Mouse (Mus musculus): ENCODE measurements around the gene Sap18b. TPM values are rescaled to one million over a fixed set of nuclear protein-coding genes. Genes with fewer than 3 reads are reported as not detected.

The Sap18b gene
- polyA plus RNA-seq, 1 experiment, result 157 TPM

DNA sequence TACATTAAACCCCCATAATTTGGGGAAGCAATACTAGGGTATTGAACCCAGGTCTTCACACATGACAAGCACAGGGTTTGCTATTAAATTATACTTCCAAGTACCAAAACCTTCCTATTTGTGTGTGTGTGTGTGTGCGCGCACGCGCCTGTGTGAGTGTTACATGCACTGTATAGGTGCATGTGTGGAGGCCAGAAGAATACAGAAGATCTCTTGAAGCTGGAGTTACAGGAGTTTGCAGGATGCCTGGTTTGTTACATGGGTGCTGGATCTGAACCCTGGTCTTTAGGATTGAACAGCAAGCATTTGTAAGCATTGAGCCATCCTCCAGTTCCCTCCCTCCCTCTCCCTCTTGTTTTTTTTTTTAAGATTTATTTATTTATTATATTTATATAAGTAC lies 14.1 kb downstream of the Sap18b start:
- Histone ChIP-seq H3ac (ENCODE audit: control insufficient read depth, insufficient read length) (no peak overlapping the region), H3K36me3 (ENCODE audit: control insufficient read depth, insufficient read depth) (peaks cover 38% of the 10 kb centered on the region), H3K79me2 (ENCODE audit: control insufficient read depth, insufficient read depth) (no peaks in the 10 kb centered on the region), H3K4me3 (no peak overlapping the region), H3K27me3 (ENCODE audit: control insufficient read depth, insufficient read depth, insufficient read length) (no peaks in the 10 kb centered on the region), H3K4me2 (ENCODE audit: low read depth) (no peak overlapping the region)
- TF ChIP-seq CEBPB (IDR thresholded peaks at IDR 0.05; ENCODE audit: insufficient read depth, poor library complexity, severe bottlenecking) (no peak), TCF12 (IDR thresholded peaks at IDR 0.05; ENCODE audit: insufficient read depth, poor library complexity, severe bottlenecking) (no peak), POLR2AphosphoS2 (IDR thresholded peaks at IDR 0.05; ENCODE audit: insufficient read length, low read depth) (no peak), SRF (IDR thresholded peaks at IDR 0.05; ENCODE audit: control insufficient read depth, insufficient read length, low read depth) (no peak), MYOD1 (IDR thresholded peaks at IDR 0.05; ENCODE audit: control insufficient read depth in 1 of 3, insufficient read length in 2 of 3, low read depth in 2 of 3) (no peak), MYOG (IDR thresholded peaks at IDR 0.05; ENCODE audit: control insufficient read depth in 1 of 3, insufficient read depth in 1 of 3, insufficient read length in 2 of 3, low read depth in 2 of 3) (no peak), MAX (IDR thresholded peaks at IDR 0.05; ENCODE audit: low read depth) (no peak), E2F4 (IDR thresholded peaks at IDR 0.05; ENCODE audit: insufficient read depth) (no peak), REST (IDR thresholded peaks at IDR 0.05; ENCODE audit: insufficient read depth, insufficient read length) (no peak), TCF3 (IDR thresholded peaks at IDR 0.05; ENCODE audit: insufficient read length, low read depth) (no peak), POLR2A (IDR thresholded peaks at IDR 0.05; ENCODE audit: insufficient read length, low read depth) (no peak), USF1 (IDR thresholded peaks at IDR 0.05; ENCODE audit: low read depth) (no peak)

- Histone ChIP-seq H3K4me2 (ENCODE audit: low read depth) (no peak overlapping the region), H3K27me3 (ENCODE audit: control insufficient read depth, insufficient read depth, insufficient read length) (no peaks in the 10 kb centered on the region), H3K4me3 (no peak overlapping the region), H3K79me2 (ENCODE audit: control insufficient read depth, insufficient read depth) (no peaks in the 10 kb centered on the region), H3ac (ENCODE audit: control insufficient read depth, insufficient read length) (no peak overlapping the region), H3K36me3 (ENCODE audit: control insufficient read depth, insufficient read depth) (peaks cover 53% of the 10 kb centered on the region)
- TF ChIP-seq POLR2AphosphoS2 (IDR thresholded peaks at IDR 0.05; ENCODE audit: insufficient read length, low read depth) (peak; percentile 11), MYOG (IDR thresholded peaks at IDR 0.05; ENCODE audit: control insufficient read depth in 1 of 3, insufficient read depth in 1 of 3, insufficient read length in 2 of 3, low read depth in 2 of 3) (no peak)
These were observed 16.3 kb downstream of the Sap18b start for GRCm38 (mm10) chr8:95841436-95841835.

DNA sequence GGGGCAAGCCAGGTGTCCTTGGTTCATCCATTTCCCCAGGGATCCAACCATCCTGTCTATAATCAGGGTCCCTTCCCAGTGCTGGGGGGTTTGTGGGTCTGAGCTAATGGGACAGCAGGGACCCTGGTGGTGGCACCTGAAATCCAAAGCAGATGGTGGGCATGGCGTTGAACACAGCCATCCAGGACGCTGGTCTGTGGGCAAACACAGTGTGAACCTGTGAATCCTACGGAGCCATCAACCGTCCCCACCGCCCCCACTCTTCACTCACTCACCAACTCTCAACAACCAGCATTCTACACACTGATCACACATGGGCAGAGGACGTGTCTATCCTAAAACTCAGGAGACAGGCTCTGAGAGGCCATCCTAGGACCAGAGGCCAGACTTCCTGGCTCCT lies 18.8 kb downstream of the Sap18b start:
- Histone ChIP-seq H3K36me3 (ENCODE audit: control insufficient read depth, insufficient read depth) (peaks cover 63% of the 10 kb centered on the region), H3ac (ENCODE audit: control insufficient read depth, insufficient read length) (no peak overlapping the region), H3K79me2 (ENCODE audit: control insufficient read depth, insufficient read depth) (peaks cover 6% of the 10 kb centered on the region), H3K4me3 (no peak overlapping the region), H3K27me3 (ENCODE audit: control insufficient read depth, insufficient read depth, insufficient read length) (no peaks in the 10 kb centered on the region), H3K4me2 (ENCODE audit: low read depth) (no peak overlapping the region)
- TF ChIP-seq REST (IDR thresholded peaks at IDR 0.05; ENCODE audit: insufficient read depth, insufficient read length), result no peak

DNA sequence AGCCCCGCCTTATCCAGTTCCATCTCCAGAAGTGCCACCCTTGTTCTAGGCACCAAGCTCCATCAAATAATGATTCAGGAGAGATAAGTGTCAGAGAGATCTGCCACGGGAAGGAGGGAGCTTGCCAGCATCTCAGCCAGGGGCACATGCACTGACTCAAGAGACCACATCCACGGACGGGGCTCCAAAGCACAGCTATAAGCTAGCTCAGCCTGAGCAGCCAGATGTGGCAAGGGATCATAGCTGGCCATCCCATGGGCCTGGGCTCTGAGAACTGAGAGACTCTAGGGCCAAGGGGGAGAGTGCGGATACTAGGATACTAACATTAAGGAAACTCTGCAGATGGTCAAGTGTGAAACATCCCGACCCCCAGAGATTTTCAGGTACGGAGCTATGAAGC lies 19.9 kb downstream of the Sap18b start:
- no peak for TF ChIP-seq E2F4 (IDR thresholded peaks at IDR 0.05; ENCODE audit: insufficient read depth)
- no peak for TF ChIP-seq SRF (IDR thresholded peaks at IDR 0.05; ENCODE audit: control insufficient read depth, insufficient read length, low read depth)
- TF ChIP-seq POLR2AphosphoS2 (IDR thresholded peaks at IDR 0.05; ENCODE audit: insufficient read length, low read depth), result no peak
- no peak for TF ChIP-seq TCF3 (IDR thresholded peaks at IDR 0.05; ENCODE audit: insufficient read length, low read depth)
- no peak for TF ChIP-seq USF1 (IDR thresholded peaks at IDR 0.05; ENCODE audit: low read depth)
- H3K79me2 ChIP-seq (ENCODE audit: control insufficient read depth, insufficient read depth), result peaks cover 11% of the 10 kb centered on the region
- H3ac ChIP-seq (ENCODE audit: control insufficient read depth, insufficient read length), result no peak overlapping the region
- H3K36me3 ChIP-seq (ENCODE audit: control insufficient read depth, insufficient read depth), result peaks cover 54% of the 10 kb centered on the region
- H3K27me3 ChIP-seq (ENCODE audit: control insufficient read depth, insufficient read depth, insufficient read length), result no peaks in the 10 kb centered on the region
- no peak overlapping the region for H3K4me3 ChIP-seq
- H3K4me2 ChIP-seq (ENCODE audit: low read depth), result no peak overlapping the region

GRCm38 (mm10) chr8:95848061-95848551 lies 23.0 kb downstream of the Sap18b start:
- peaks cover 41% of the 10 kb centered on the region for H3K36me3 ChIP-seq (ENCODE audit: control insufficient read depth, insufficient read depth)
- no peaks in the 10 kb centered on the region for H3K27me3 ChIP-seq (ENCODE audit: control insufficient read depth, insufficient read depth, insufficient read length)
- H3K4me3 ChIP-seq, result no peak overlapping the region
- H3K79me2 ChIP-seq (ENCODE audit: control insufficient read depth, insufficient read depth), result peaks cover 27% of the 10 kb centered on the region
- no peak overlapping the region for H3ac ChIP-seq (ENCODE audit: control insufficient read depth, insufficient read length)
- no peak overlapping the region for H3K4me2 ChIP-seq (ENCODE audit: low read depth)
- peak; percentile 14 for TF ChIP-seq POLR2AphosphoS2 (IDR thresholded peaks at IDR 0.05; ENCODE audit: insufficient read length, low read depth)
- no peak for TF ChIP-seq SRF (IDR thresholded peaks at IDR 0.05; ENCODE audit: control insufficient read depth, insufficient read length, low read depth)

DNA sequence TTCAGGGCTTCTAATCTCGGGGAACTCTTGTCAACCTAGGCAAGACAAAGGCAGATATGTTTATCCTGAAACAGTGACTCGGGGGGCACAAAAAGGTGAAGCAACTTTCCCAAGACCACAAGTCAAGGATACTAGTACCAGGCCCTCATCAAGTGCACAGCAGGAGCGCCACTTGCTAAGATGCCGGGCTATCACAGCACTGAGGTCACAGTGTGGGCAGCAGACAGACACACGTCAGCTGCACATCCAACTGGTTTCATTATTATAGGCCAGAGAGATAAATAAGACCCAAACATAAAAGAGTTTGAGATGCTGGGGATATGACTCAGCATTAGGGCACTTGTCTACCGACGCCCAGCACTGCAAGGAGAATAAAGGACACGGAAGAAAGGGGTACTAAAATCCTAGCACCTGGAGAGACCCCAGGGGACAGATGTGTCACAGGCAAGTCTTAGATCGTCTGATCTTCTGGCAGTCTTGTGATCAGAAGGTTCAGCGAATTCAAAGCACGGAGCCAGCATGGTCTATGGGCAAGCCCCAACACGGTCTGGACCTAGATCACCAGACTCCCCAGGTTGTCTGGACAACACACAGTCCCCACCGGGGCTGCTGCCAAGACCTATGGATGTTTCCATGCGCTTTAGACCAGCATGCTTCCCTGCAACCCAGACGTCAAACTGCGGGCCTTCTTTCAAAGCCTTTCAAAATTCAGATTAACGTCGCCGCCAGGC lies 23.8 kb downstream of the Sap18b start:
- no peak for TF ChIP-seq SRF (IDR thresholded peaks at IDR 0.05; ENCODE audit: control insufficient read depth, insufficient read length, low read depth)
- TF ChIP-seq CEBPB (IDR thresholded peaks at IDR 0.05; ENCODE audit: insufficient read depth, poor library complexity, severe bottlenecking), result no peak
- peak in 2 of 3 experiments; percentile 80 to 85 for TF ChIP-seq MYOD1 (IDR thresholded peaks at IDR 0.05; ENCODE audit: control insufficient read depth in 1 of 3, insufficient read length in 2 of 3, low read depth in 2 of 3)
- TF ChIP-seq USF1 (IDR thresholded peaks at IDR 0.05; ENCODE audit: low read depth), result no peak
- TF ChIP-seq POLR2AphosphoS2 (IDR thresholded peaks at IDR 0.05; ENCODE audit: insufficient read length, low read depth), result no peak
- no peak for TF ChIP-seq TCF12 (IDR thresholded peaks at IDR 0.05; ENCODE audit: insufficient read depth, poor library complexity, severe bottlenecking)
- TF ChIP-seq POLR2A (IDR thresholded peaks at IDR 0.05; ENCODE audit: insufficient read length, low read depth), result no peak
- TF ChIP-seq MAX (IDR thresholded peaks at IDR 0.05; ENCODE audit: low read depth), result no peak
- peak in 2 of 3 experiments; percentile 14 to 54 for TF ChIP-seq MYOG (IDR thresholded peaks at IDR 0.05; ENCODE audit: control insufficient read depth in 1 of 3, insufficient read depth in 1 of 3, insufficient read length in 2 of 3, low read depth in 2 of 3)
- Histone ChIP-seq H3ac (ENCODE audit: control insufficient read depth, insufficient read length) (no peak overlapping the region), H3K36me3 (ENCODE audit: control insufficient read depth, insufficient read depth) (peaks cover 36% of the 10 kb centered on the region), H3K4me3 (no peak overlapping the region), H3K79me2 (ENCODE audit: control insufficient read depth, insufficient read depth) (peaks cover 27% of the 10 kb centered on the region), H3K27me3 (ENCODE audit: control insufficient read depth, insufficient read depth, insufficient read length) (no peaks in the 10 kb centered on the region), H3K4me2 (ENCODE audit: low read depth) (peak overlapping the region; percentile 42)
